Mouse (Mus musculus) gastrocnemius, postnatal 36 days (tissue): ENCODE measurements around the gene Cphx3. TPM values are rescaled to one million over a fixed set of nuclear protein-coding genes. Genes with fewer than 3 reads are reported as not detected.
"Not testable (repeated sequence)": the region's sequence is repeated elsewhere in the genome, so short reads cannot be mapped to it uniquely, and the experiment has no call there.

Experiments used
- DNase-seq, 2 experiments: peaks; one replicate each; pipeline ENCODE4 v3.0.0; 2022
- intact Hi-C: fragments of 180-260 bp; cut with DNase I; formaldehyde crosslinking; loops from one replicate; pipeline ENCODE4 v1.15.1; 2025
- total RNA-seq, 2 experiments: library from RNA; stranded (reverse); gene quantifications; 2 replicates each; pipeline ENCODE4 v1.2.3; 2021

Cphx3 gene
- total RNA-seq, 2 experiments from 2014 or later: not detected

GRCm38 (mm10) chr14:26162423-26162822, 80.3 kb downstream of the Cphx3 start:
- DNase-seq, intact Hi-C loops: not testable (repeated sequence)

- DNase-seq, intact Hi-C loops: not testable (repeated sequence)
Observed at GRCm38 (mm10) chr14:26165266-26165665, 83.2 kb downstream of the Cphx3 start.

GRCm38 (mm10) chr14:26173955-26174354, 91.9 kb downstream of the Cphx3 start:
- DNase-seq, intact Hi-C loops: not testable (repeated sequence)

- intact Hi-C loops, DNase-seq: not testable (repeated sequence)
Observed at GRCm38 (mm10) chr14:26175028-26175427, 92.9 kb downstream of the Cphx3 start.

- intact Hi-C loops: not testable (repeated sequence)
Observed at GRCm38 (mm10) chr14:26181660-26182059, 99.6 kb downstream of the Cphx3 start.

GRCm38 (mm10) chr14:26182380-26182779, 100.3 kb downstream of the Cphx3 start, which contains the start of gene Plac9b:
Gene Plac9b, minus strand, starts transcription at chr14:26182480.
- intact Hi-C loops, DNase-seq: not testable (repeated sequence)

More at GRCm38 (mm10) chr14:26181660-26182059, 99.6 kb downstream of the Cphx3 start:
- DNase-seq: not testable (repeated sequence)

- DNase-seq, intact Hi-C loops: not testable (repeated sequence)
Observed at GRCm38 (mm10) chr14:26186638-26187037, 104.5 kb downstream of the Cphx3 start.

GRCm38 (mm10) chr14:26188361-26188760, 106.3 kb downstream of the Cphx3 start:
- intact Hi-C loops, DNase-seq: not testable (repeated sequence)

GRCm38 (mm10) chr14:26197851-26198250, 115.8 kb downstream of the Cphx3 start:
- DNase-seq, intact Hi-C loops: not testable (repeated sequence)

- intact Hi-C loops, DNase-seq: not testable (repeated sequence)
Observed at GRCm38 (mm10) chr14:26206197-26206925, 124.3 kb downstream of the Cphx3 start.

- DNase-seq, intact Hi-C loops: not testable (repeated sequence)
Observed at GRCm38 (mm10) chr14:26206926-26207247, 124.8 kb downstream of the Cphx3 start, which contains the start of gene Tmem254b. Gene Tmem254b, minus strand, starts transcription at chr14:26207041.

GRCm38 (mm10) chr14:26216233-26217000, 134.3 kb downstream of the Cphx3 start:
- intact Hi-C loops: not testable (repeated sequence)

GRCm38 (mm10) chr14:26237183-26237582, 155.1 kb downstream of the Cphx3 start:
- DNase-seq, intact Hi-C loops: not testable (repeated sequence)

More at GRCm38 (mm10) chr14:26216233-26217000, 134.3 kb downstream of the Cphx3 start:
- not testable (repeated sequence) for DNase-seq

GRCm38 (mm10) chr14:26257756-26258617, 175.9 kb downstream of the Cphx3 start, which contains the start of gene Duxbl3:
Gene Duxbl3, plus strand, starts transcription at chr14:26257962.
- intact Hi-C loops, DNase-seq: not testable (repeated sequence)

GRCm38 (mm10) chr14:26258729-26259128, 176.6 kb downstream of the Cphx3 start:
- DNase-seq, intact Hi-C loops: not testable (repeated sequence)

Other genes starting within 250 kb of the Cphx3 start
- gene Anxa11, start 240.1 kb upstream of the Cphx3 start, total RNA-seq: 10 to 100 TPM; 90.7 to 93.7 TPM
- 1 to 10 TPM; 2.1 to 2.9 TPM for gene Plac9a, start 179.2 kb upstream of the Cphx3 start, total RNA-seq
- under 1 TPM; 0.27 to 0.56 TPM for gene Tmem254a, start 154.6 kb upstream of the Cphx3 start, total RNA-seq
- not detected for gene Cphx1, start 144.0 kb upstream of the Cphx3 start, total RNA-seq
- gene Duxbl1, start 103.7 kb upstream of the Cphx3 start, total RNA-seq: under 1 TPM in 1 of 2 experiments, not detected in 1; 0.25 TPM
- 1 to 10 TPM; 2.9 to 5.9 TPM for gene Gm9780, start 39.6 kb upstream of the Cphx3 start, total RNA-seq
- gene Tmem254c, start 14.9 kb upstream of the Cphx3 start, total RNA-seq: 1 to 10 TPM; 1.3 to 3.7 TPM
- not detected for gene Cphx2, start 781 bp upstream of the Cphx3 start, total RNA-seq
- gene Duxbl2, start 36.1 kb downstream of the Cphx3 start, total RNA-seq: not detected
- 10 to 100 TPM; 28.3 to 32.6 TPM for gene Plac9b, start 100.2 kb downstream of the Cphx3 start, total RNA-seq
- gene Tmem254b, start 124.7 kb downstream of the Cphx3 start, total RNA-seq: 1 to 10 TPM in 1 of 2 experiments, not detected in 1; 2.5 TPM
- gene Duxbl3, start 175.7 kb downstream of the Cphx3 start, total RNA-seq: under 1 TPM in 1 of 2 experiments, not detected in 1; 0.10 TPM